In the genomic region with DNA sequence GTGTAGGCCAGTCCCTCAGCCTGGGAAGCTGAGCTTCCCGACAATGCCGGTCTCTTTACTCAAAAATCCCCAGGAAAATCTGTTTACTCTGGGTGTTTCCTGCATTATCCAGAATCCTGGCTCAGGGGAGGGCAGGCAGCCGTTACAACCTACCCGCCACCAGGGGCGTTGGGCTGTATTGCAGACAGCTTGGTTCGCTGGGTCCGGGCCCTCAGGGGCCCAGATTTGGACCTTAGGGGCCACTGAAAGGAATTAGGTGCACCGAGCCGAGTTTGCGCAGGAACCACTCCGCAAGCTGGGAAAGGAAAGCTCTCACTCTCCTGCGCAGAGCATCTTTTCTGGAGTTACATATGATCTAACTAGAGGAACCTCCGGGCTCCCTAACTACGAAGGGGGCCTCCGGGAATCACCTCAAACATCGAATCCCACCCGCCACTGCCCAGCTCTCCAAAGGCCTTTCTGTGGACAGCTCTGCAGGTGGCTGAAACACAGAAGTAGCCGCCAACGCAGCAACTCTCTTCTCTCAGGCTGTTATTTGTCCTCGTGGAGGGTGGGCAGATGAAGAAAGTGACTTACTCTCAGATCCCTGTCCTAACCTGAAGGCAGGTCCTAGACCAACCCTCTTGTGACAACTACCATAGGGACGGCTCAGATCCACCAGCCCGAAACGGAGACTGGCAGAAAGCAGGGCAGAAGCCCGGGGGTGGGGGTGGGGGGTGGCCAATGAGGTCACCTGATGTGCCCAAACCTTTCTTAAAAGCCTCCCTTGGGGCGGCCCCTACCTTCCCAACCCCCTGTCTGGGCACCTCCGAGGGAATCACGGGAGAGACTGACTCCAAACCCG, we compare ENCODE assay signal across 8 mouse cellular contexts. TPM values are rescaled to one million over a fixed set of nuclear protein-coding genes. Genes with fewer than 3 reads are reported as not detected.
DNase-seq lines count a peak whose midpoint lies in the region; ATAC-seq and TF ChIP-seq lines count a peak whose summit lies in the region.

No protein-coding gene starts in this region.

- TF ChIP-seq EP300 in stomach, postnatal 0 days (optimal IDR thresholded peaks at IDR 0.05): no peak

- TF ChIP-seq CTCF in E14TG2a.4 (conservative IDR thresholded peaks at IDR 0.05; ENCODE audit: low read length): peak; percentile 34
- TF ChIP-seq CTCF in stomach, postnatal 0 days (IDR thresholded peaks at IDR 0.05; ENCODE audit: low read depth): peak; percentile 67

- peaks cover 94% of the 10 kb centered on the region for H3K27me3 ChIP-seq in E14TG2a.4 (ENCODE audit: insufficient read depth, low read length)
- H3K27me3 ChIP-seq in liver, embryonic 15.5 days: peaks cover 94% of the 10 kb centered on the region
- H3K27me3 ChIP-seq in stomach, postnatal 0 days (ENCODE audit: control insufficient read depth, insufficient read depth, low read length): no peaks in the 10 kb centered on the region; the same call in 1 of the 2 replicates

- H3K36me3 ChIP-seq in E14TG2a.4 (ENCODE audit: insufficient read depth, low read length): no peaks in the 10 kb centered on the region
- no peaks in the 10 kb centered on the region for H3K36me3 ChIP-seq in liver, embryonic 15.5 days (replicated peaks)
- H3K36me3 ChIP-seq in stomach, postnatal 0 days (ENCODE audit: control insufficient read depth, insufficient read depth, low read length): no peaks in the 10 kb centered on the region

- peak; percentile 38 to 52 for DNase-seq in heart, adult 18-20 months
- no peak for DNase-seq in heart, postnatal 25 days (ENCODE audit: low spot score)
- peak; percentile 60 for DNase-seq in embryo, embryonic 10 days (ENCODE audit: low spot score)
- DNase-seq in induced T-regulatory cell, adult 2 months (ENCODE audit: low read depth): peak; percentile 70
- peak; percentile 64 for DNase-seq in stomach, postnatal 0 days (ENCODE audit: low spot score)
- no peak for DNase-seq in right cerebral cortex, postnatal 14 days

- H3K27ac ChIP-seq in liver, embryonic 15.5 days (replicated peaks): 0 out of 2 replicates have a peak overlapping the region, but pooled peaks have one; percentile 77
- H3K27ac ChIP-seq in stomach, postnatal 0 days (replicated peaks): no peak overlapping the region

- no peak for ATAC-seq in liver, embryonic 15.5 days (ENCODE audit: insufficient read depth)
- ATAC-seq in stomach, postnatal 0 days (ENCODE audit: low FRiP score, low TSS enrichment): no peak

- peak overlapping the region; percentile 67; the same call in 1 of the 2 replicates for H3K4me2 ChIP-seq in liver, embryonic 15.5 days
- no peak overlapping the region for H3K4me2 ChIP-seq in stomach, postnatal 0 days (replicated peaks; ENCODE audit: low read depth)

- no peak overlapping the region for H3K4me3 ChIP-seq in E14TG2a.4 (replicated peaks; ENCODE audit: low read length)
- H3K4me3 ChIP-seq in liver, embryonic 15.5 days (replicated peaks): 0 out of 2 replicates have a peak overlapping the region, but pooled peaks have one; percentile 4
- H3K4me3 ChIP-seq in stomach, postnatal 0 days (ENCODE audit: low read depth, low read length): no peak overlapping the region

- intact Hi-C loops in heart, postnatal 25 days (cut with DNase I): no loop called here

- H3K4me1 ChIP-seq in E14TG2a.4 (replicated peaks; ENCODE audit: low read depth, low read length): peaks cover 59% of the 10 kb centered on the region
- H3K4me1 ChIP-seq in liver, embryonic 15.5 days (replicated peaks): peaks cover 54% of the 10 kb centered on the region
- H3K4me1 ChIP-seq in stomach, postnatal 0 days (replicated peaks; ENCODE audit: control insufficient read depth, insufficient read depth): peaks cover 17% of the 10 kb centered on the region

- WGBS in liver, embryonic 15.5 days (ENCODE audit: insufficient replicate concordance): 3% methylated on average over 28 of the region's 28 CpGs
- WGBS in stomach, postnatal 0 days: 7% methylated on average over 28 of the region's 28 CpGs

- H3K9me3 ChIP-seq in E14TG2a.4 (ENCODE audit: low read length): no peaks in the 10 kb centered on the region
- no peaks in the 10 kb centered on the region for H3K9me3 ChIP-seq in liver, embryonic 15.5 days (replicated peaks)
- no peaks in the 10 kb centered on the region for H3K9me3 ChIP-seq in stomach, postnatal 0 days (ENCODE audit: control insufficient read depth, low read length)

- H3K9ac ChIP-seq in liver, embryonic 15.5 days: no peak overlapping the region
- H3K9ac ChIP-seq in stomach, postnatal 0 days (ENCODE audit: low read length): no peak overlapping the region

RNA-seq across cellular contexts. Expression of gene Cbx4, which starts 2.6 kb away (rescaled TPM):
- total RNA-seq in heart, adult 18-20 months (2021): 1 to 10 TPM; 6.5 to 7.2 TPM
- total RNA-seq in heart, postnatal 25 days (2021): 10 to 100 TPM; 14.0 to 14.8 TPM
- polyA plus RNA-seq in liver, embryonic 15.5 days (2015; fragmentation: Nextera tagmentation; extraction: Ambion mirVana): 2.8 and 2.9 TPM in 2 replicates
- polyA plus RNA-seq in stomach, postnatal 0 days (2015; fragmentation: Nextera tagmentation; extraction: Ambion mirVana): 9.6 and 11.2 TPM in 2 replicates

RNA-seq across cellular contexts. Expression of gene Cbx8, which starts 47.8 kb away (rescaled TPM):
- 1 to 10 TPM; 3.1 to 4.0 TPM for total RNA-seq in heart, adult 18-20 months (2021)
- 1 to 10 TPM; 4.4 to 7.6 TPM for total RNA-seq in heart, postnatal 25 days (2021)
- 3.3 and 3.5 TPM in 2 replicates for polyA plus RNA-seq in liver, embryonic 15.5 days (2015; fragmentation: Nextera tagmentation; extraction: Ambion mirVana)
- polyA plus RNA-seq in stomach, postnatal 0 days (2015; fragmentation: Nextera tagmentation; extraction: Ambion mirVana): 4.6 and 5.1 TPM in 2 replicates

Comparison
In these comparisons a context has a peak if more than half of its experiments do, and no peak if none do; other contexts are left out.
1. DNase-seq: peak in heart, adult 18-20 months (2 of 2), embryo, embryonic 10 days (single experiment), induced T-regulatory cell, adult 2 months (single experiment) and stomach, postnatal 0 days (single experiment); none in heart, postnatal 25 days (single experiment) and right cerebral cortex, postnatal 14 days (single experiment).